Mouse (Mus musculus): Measurements from ENCODE around the gene Gm45711.
"Not testable (repeated sequence)": the region's sequence is repeated elsewhere in the genome, so short reads cannot be mapped to it uniquely, and the experiment has no call there.

Gm45711 gene

GRCm38 (mm10) chr8:104313311-104313710 is 3.4 kb upstream of the Gm45711 start:
- no peak for DNase-seq

GRCm38 (mm10) chr8:104312023-104312422 is 2.1 kb upstream of the Gm45711 start:
- DNase-seq = not testable (repeated sequence)

- DNase-seq = not testable (repeated sequence)
Measured at GRCm38 (mm10) chr8:104308341-104308740, 1.5 kb downstream of the Gm45711 start.

DNA sequence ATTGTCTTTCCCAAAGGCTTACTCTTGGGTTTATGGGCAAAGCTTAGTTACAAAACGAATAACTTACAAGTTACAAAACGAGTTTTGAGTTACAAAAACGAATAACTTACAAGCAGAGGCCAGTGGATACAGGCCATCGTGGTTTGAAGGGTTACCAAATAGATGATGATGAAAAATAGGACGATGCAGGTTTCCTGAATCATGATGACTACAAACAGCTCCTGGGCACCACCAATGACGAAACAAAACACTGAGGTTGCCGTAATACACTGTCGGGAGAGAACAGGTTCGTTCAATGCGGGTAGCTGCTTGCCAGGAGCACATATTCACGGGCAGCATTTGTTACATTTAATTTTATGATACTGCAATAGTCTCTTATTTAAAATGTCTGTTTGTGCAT is 4.9 kb downstream of the Gm45711 start:
- DNase-seq = no peak

GRCm38 (mm10) chr8:104302536-104302935 is 7.3 kb downstream of the Gm45711 start:
- DNase-seq = not testable (repeated sequence)

GRCm38 (mm10) chr8:104301577-104301976 is 8.3 kb downstream of the Gm45711 start:
- not testable (repeated sequence) for DNase-seq

- DNase-seq = no peak
Measured at GRCm38 (mm10) chr8:104294396-104294795, 15.5 kb downstream of the Gm45711 start.

DNA sequence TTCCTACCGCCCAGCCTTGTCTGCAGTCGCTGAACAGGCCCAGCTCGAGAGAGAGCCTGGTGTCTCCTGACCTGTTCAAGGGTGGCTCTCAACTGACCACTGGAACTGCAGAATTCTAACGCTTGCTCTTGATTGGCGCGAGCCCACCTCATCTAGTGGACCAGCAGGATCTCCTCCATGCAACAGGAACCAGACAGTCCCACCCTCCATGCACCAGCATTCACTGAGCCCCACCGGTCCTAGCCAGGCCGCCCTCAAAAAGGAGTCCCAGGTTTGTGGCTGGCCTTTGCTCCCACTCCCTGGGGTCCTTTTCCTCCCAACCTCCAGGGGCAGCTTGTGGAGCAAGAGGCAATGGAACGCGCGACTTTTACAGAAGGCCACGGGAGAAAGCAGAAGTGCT is 16.8 kb downstream of the Gm45711 start, which contains the start of gene Cmtm2a:
Gene Cmtm2a, minus strand, starts transcription at position 101 of the 400 bp plus-strand sequence.
- not testable (repeated sequence) for DNase-seq

GRCm38 (mm10) chr8:104268937-104269440 is 40.9 kb downstream of the Gm45711 start:
- no peak for DNase-seq

DNA sequence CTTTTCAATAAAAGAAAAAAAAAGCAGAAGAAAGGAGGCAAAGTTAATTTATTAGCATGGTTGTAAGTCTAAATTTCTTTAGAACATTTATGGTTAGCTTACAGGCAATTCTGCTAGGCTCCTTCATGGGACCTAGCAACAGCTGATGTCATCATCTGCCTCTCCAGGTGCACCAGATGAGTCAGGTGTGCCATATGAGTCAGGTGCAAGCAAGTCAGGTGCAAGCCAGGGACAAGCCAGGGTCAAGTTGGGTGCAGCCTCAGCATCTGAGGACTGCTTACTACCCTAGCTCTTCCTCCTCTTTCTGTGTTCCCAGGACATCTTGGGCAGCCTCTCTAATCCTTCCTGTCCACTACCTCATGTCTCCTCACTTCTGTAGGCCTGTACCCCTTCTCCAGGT is 41.5 kb downstream of the Gm45711 start:
- DNase-seq = no peak

- not testable (repeated sequence) for DNase-seq
Measured at GRCm38 (mm10) chr8:104264271-104264935, 45.5 kb downstream of the Gm45711 start.

- not testable (repeated sequence) for DNase-seq
Measured at GRCm38 (mm10) chr8:104261802-104262201, 48.1 kb downstream of the Gm45711 start.

DNA sequence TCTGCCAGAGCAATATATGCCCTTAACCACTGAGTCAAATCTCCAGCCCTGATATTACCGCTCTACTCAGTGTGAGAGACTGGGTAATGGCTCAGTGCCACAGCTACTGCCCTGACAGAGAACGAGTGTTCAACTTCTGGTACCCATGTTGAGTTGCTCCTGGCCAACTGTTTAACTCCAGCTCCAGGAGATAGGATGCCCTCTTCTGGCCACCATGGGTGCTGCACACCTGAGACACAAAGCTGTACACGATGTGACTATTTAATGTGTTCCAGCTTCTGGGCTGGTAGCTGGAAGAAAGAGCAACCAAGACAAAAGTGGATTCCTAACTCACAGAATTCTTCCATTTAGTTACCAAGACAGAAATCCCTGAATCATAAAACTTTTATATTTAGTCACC is 56.9 kb downstream of the Gm45711 start:
- peak; percentile 64 for DNase-seq

GRCm38 (mm10) chr8:104251461-104251860 is 58.4 kb downstream of the Gm45711 start:
- DNase-seq = peak; percentile 24

GRCm38 (mm10) chr8:104250439-104251367 is 59.2 kb downstream of the Gm45711 start, which contains the start of gene Cklf:
Gene Cklf (plus strand): TSS chr8:104250861.
- DNase-seq = peak; percentile 89

DNA sequence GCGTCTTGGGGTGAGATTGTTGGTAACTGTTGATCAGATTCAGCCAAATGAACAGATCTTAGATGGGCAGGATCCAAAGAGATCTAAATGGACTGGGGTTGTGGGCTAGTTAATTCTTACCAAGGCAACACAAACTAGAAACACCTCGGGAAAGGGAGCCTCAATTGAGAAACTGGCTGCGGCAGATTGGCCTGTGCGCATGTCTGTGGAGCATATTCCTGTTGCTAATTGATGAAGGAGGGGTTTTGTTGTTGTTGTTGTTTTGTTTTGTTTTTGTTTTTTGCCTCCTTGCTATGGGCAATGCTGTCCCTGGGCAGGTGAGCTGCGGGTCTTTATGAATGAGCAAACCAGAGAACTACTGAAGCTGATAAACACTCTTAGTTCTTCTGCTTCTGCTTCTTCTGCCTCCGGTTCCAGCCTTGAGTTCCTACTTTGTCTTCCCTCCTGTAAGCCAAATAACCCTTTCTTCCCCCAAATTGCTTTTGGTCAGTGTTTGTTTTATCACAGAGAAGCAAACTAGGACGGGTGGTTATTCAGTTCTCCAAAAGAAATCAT is 60.4 kb downstream of the Gm45711 start:
- DNase-seq = no peak

- DNase-seq = peak; percentile 85
Measured at GRCm38 (mm10) chr8:104248276-104248675, 61.6 kb downstream of the Gm45711 start, which contains the start of gene Tk2. Gene Tk2 (minus strand): TSS chr8:104248558.

- peak; percentile 59 for DNase-seq
Measured at GRCm38 (mm10) chr8:104247908-104248275, 62.0 kb downstream of the Gm45711 start.

- peak; percentile 59 for DNase-seq
Measured at GRCm38 (mm10) chr8:104247054-104247907, 62.6 kb downstream of the Gm45711 start.

GRCm38 (mm10) chr8:104246621-104247020 is 63.3 kb downstream of the Gm45711 start:
- no peak for DNase-seq

GRCm38 (mm10) chr8:104242038-104242644 is 67.7 kb downstream of the Gm45711 start:
- DNase-seq = no peak

DNA sequence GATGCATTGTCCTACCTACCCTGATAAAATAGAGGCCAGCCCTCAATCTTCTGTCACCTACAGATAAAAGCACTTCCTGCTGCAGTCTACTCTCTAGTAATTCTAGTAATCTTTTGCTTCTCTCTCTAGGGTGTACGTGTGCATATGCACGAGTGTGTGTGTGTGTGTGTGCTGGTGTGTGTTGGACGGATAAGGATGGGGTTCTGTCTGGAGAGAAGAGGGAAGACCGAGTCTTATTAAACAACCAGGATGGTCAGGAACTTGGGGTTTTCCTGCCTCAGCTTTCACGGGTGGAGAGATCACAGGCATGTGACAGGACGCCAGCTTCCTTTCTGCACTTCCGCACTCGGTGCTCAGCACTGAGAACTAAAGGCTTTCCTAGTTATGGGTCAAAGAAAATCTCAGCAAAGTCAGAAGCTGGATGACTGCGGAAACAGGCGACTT is 70.4 kb downstream of the Gm45711 start:
- DNase-seq = peak; percentile 43

Measured in thymus, postnatal 14 days (tissue).